15 mouse cellular contexts compared by ENCODE assay signal in the genomic region with DNA sequence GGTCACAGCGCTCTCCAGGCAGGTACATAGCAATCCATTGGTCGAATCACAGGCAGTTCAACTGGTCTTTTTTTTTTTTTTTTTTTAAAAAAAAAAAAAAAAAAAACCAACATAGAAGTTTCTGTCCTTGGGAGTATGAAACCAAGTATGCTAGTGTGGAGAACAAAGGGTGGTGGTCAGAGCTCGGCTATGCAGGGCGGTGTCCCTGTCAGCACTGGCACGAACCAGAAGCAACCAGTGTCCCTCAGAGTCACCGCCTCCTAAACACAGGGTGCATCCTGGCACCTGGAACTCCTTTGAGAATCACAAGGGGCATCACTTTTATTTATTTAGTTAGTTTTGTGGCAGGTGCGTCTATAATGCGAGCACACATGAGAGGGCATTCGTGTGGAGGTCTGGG. TPM values are rescaled to one million over a fixed set of nuclear protein-coding genes. Genes with fewer than 3 reads are reported as not detected.
DNase-seq lines count a peak whose midpoint lies in the region; ATAC-seq and TF ChIP-seq lines count a peak whose summit lies in the region.
"Had no signal": no experiment of that assay in that cellular context is flagged by ENCODE, and none has a peak within 500 bp of the region (broad histone marks: within the 10 kb centered on the region; RNA-seq: fewer than 3 reads in every experiment).

No protein-coding gene starts in this region.

- TF ChIP-seq CTCF in midbrain, postnatal 0 days (IDR thresholded peaks at IDR 0.05), result no peak

- H3K27me3 ChIP-seq in forebrain, embryonic 14.5 days (replicated peaks; ENCODE audit: control insufficient read depth, insufficient read depth, low read length), result no peaks in the 10 kb centered on the region
- H3K27me3 ChIP-seq in forebrain, embryonic 10.5 days (ENCODE audit: poor library complexity, severe bottlenecking), result peaks cover 21% of the 10 kb centered on the region
- H3K27me3 ChIP-seq in kidney, embryonic 16.5 days (ENCODE audit: insufficient read depth, low read length), result no peaks in the 10 kb centered on the region
- H3K27me3 ChIP-seq in midbrain, embryonic 11.5 days (ENCODE audit: control insufficient read depth, insufficient read depth, low read length), result no peaks in the 10 kb centered on the region
- no peaks in the 10 kb centered on the region for H3K27me3 ChIP-seq in midbrain, postnatal 0 days (ENCODE audit: insufficient read depth, low read length)
- H3K27me3 ChIP-seq: embryonic facial prominence, embryonic 12.5 days; neural tube, embryonic 12.5 days had no signal

- no peaks in the 10 kb centered on the region for H3K4me1 ChIP-seq in forebrain, embryonic 14.5 days (ENCODE audit: control insufficient read depth, insufficient read depth, low read length)
- H3K4me1 ChIP-seq in forebrain, embryonic 10.5 days, result peaks cover 30% of the 10 kb centered on the region
- H3K4me1 ChIP-seq in kidney, embryonic 16.5 days (ENCODE audit: insufficient read depth, low read length), result peaks cover 16% of the 10 kb centered on the region
- peaks cover 19% of the 10 kb centered on the region for H3K4me1 ChIP-seq in midbrain, embryonic 11.5 days (ENCODE audit: control insufficient read depth, insufficient read depth, low read length)
- no peaks in the 10 kb centered on the region for H3K4me1 ChIP-seq in midbrain, postnatal 0 days (ENCODE audit: insufficient read depth, low read length)
- H3K4me1 ChIP-seq: embryonic facial prominence, embryonic 12.5 days had no signal

- H3K4me3 ChIP-seq in forebrain, embryonic 14.5 days (ENCODE audit: low read depth, low read length), result no peak overlapping the region
- no peak overlapping the region for H3K4me3 ChIP-seq in forebrain, embryonic 10.5 days
- no peak overlapping the region for H3K4me3 ChIP-seq in kidney, embryonic 16.5 days (ENCODE audit: low read length)
- no peak overlapping the region for H3K4me3 ChIP-seq in midbrain, embryonic 11.5 days (ENCODE audit: low read depth, low read length)
- no peak overlapping the region for H3K4me3 ChIP-seq in midbrain, postnatal 0 days (ENCODE audit: low read depth, low read length)
- H3K4me3 ChIP-seq: embryonic facial prominence, embryonic 12.5 days; neural tube, embryonic 12.5 days had no signal

- ATAC-seq in forebrain, embryonic 14.5 days, result peak; percentile 48; the same call in 1 of the 2 replicates
- peak; percentile 42; the same call in 1 of the 2 replicates for ATAC-seq in kidney, embryonic 16.5 days (ENCODE audit: low FRiP score, low TSS enrichment)
- ATAC-seq in midbrain, embryonic 11.5 days (ENCODE audit: low FRiP score), result peak; percentile 12; the same call in 1 of the 2 replicates
- no peak for ATAC-seq in midbrain, postnatal 0 days (ENCODE audit: low FRiP score)
- ATAC-seq: activated CD4-positive, CD25-positive, alpha-beta regulatory T cell, adult 4 months; forebrain, embryonic 16.5 days had no signal

- no peak for DNase-seq in forebrain, embryonic 14.5 days (ENCODE audit: low spot score)
- no peak for DNase-seq in forebrain, embryonic 10.5 days (ENCODE audit: extremely low spot score, low spot score)
- DNase-seq in kidney, adult 18-20 months, result no peak
- no peak for DNase-seq in midbrain, embryonic 11.5 days (ENCODE audit: low spot score, missing footprints)
- no peak for DNase-seq in midbrain, postnatal 0 days (ENCODE audit: low spot score)
- DNase-seq in gastrocnemius, postnatal 25 days, result no peak
- DNase-seq: cerebellum, adult 9-11 months had no signal

- H3K36me3 ChIP-seq in forebrain, embryonic 14.5 days (ENCODE audit: control insufficient read depth, insufficient read depth, low read length), result no peaks in the 10 kb centered on the region
- peaks cover 16% of the 10 kb centered on the region for H3K36me3 ChIP-seq in forebrain, embryonic 10.5 days (replicated peaks)
- H3K36me3 ChIP-seq in kidney, embryonic 16.5 days (ENCODE audit: insufficient read depth, low read length), result no peaks in the 10 kb centered on the region
- no peaks in the 10 kb centered on the region for H3K36me3 ChIP-seq in midbrain, embryonic 11.5 days (ENCODE audit: control insufficient read depth, insufficient read depth, low read length)
- H3K36me3 ChIP-seq in midbrain, postnatal 0 days (ENCODE audit: insufficient read depth, low read length), result no peaks in the 10 kb centered on the region
- H3K36me3 ChIP-seq: embryonic facial prominence, embryonic 12.5 days; G1E; neural tube, embryonic 12.5 days had no signal

- H3K4me2 ChIP-seq in forebrain, embryonic 14.5 days (ENCODE audit: low read length), result no peak overlapping the region
- H3K4me2 ChIP-seq in kidney, embryonic 16.5 days (replicated peaks; ENCODE audit: low read depth, low read length), result peak overlapping the region; percentile 36; the same call in 1 of the 2 replicates
- no peak overlapping the region for H3K4me2 ChIP-seq in midbrain, embryonic 11.5 days
- no peak overlapping the region for H3K4me2 ChIP-seq in midbrain, postnatal 0 days (ENCODE audit: low read depth, low read length, poor library complexity, severe bottlenecking)
- H3K4me2 ChIP-seq: embryonic facial prominence, embryonic 12.5 days; heart, embryonic 11.5 days; neural tube, embryonic 12.5 days had no signal

- no peaks in the 10 kb centered on the region for H3K9me3 ChIP-seq in forebrain, embryonic 14.5 days (replicated peaks; ENCODE audit: control insufficient read depth, low read length)
- H3K9me3 ChIP-seq in forebrain, embryonic 10.5 days, result no peaks in the 10 kb centered on the region
- no peaks in the 10 kb centered on the region for H3K9me3 ChIP-seq in kidney, embryonic 16.5 days (ENCODE audit: low read length)
- H3K9me3 ChIP-seq in midbrain, embryonic 11.5 days (ENCODE audit: control insufficient read depth, low read length), result no peaks in the 10 kb centered on the region
- no peaks in the 10 kb centered on the region for H3K9me3 ChIP-seq in midbrain, postnatal 0 days (ENCODE audit: low read length)
- H3K9me3 ChIP-seq: embryonic facial prominence, embryonic 12.5 days; G1E; neural tube, embryonic 12.5 days had no signal

- 85% methylated on average over 9 of the region's 9 CpGs for WGBS in forebrain, embryonic 14.5 days
- 83% methylated on average over 9 of the region's 9 CpGs for WGBS in forebrain, embryonic 10.5 days
- 57% methylated on average over 9 of the region's 9 CpGs for WGBS in kidney, embryonic 16.5 days
- 80% methylated on average over 9 of the region's 9 CpGs for WGBS in midbrain, embryonic 11.5 days
- WGBS in midbrain, postnatal 0 days, result 79% methylated on average over 9 of the region's 9 CpGs

- H3K9ac ChIP-seq in forebrain, embryonic 14.5 days (ENCODE audit: low read length), result no peak overlapping the region
- H3K9ac ChIP-seq in kidney, embryonic 16.5 days (replicated peaks; ENCODE audit: low read length), result no peak overlapping the region
- no peak overlapping the region for H3K9ac ChIP-seq in midbrain, embryonic 11.5 days (ENCODE audit: low read length)
- H3K9ac ChIP-seq in midbrain, postnatal 0 days (replicated peaks; ENCODE audit: low read length, poor library complexity, severe bottlenecking), result no peak overlapping the region
- H3K9ac ChIP-seq: embryonic facial prominence, embryonic 12.5 days; neural tube, embryonic 12.5 days had no signal

- no peak overlapping the region for H3K27ac ChIP-seq in forebrain, embryonic 14.5 days (ENCODE audit: low read depth, low read length)
- no peak overlapping the region for H3K27ac ChIP-seq in forebrain, embryonic 10.5 days
- H3K27ac ChIP-seq in kidney, embryonic 16.5 days (ENCODE audit: low read length), result no peak overlapping the region
- no peak overlapping the region for H3K27ac ChIP-seq in midbrain, embryonic 11.5 days (ENCODE audit: low read depth, low read length)
- H3K27ac ChIP-seq in midbrain, postnatal 0 days (ENCODE audit: low read depth, low read length), result no peak overlapping the region
- H3K27ac ChIP-seq: embryonic facial prominence, embryonic 12.5 days; neural tube, embryonic 12.5 days had no signal

RNA-seq across cellular contexts. Expression of a gene that starts 47.1 kb away (rescaled TPM):
- polyA plus RNA-seq in forebrain, embryonic 14.5 days (2014; fragmentation: Nextera tagmentation; extraction: Ambion mirVana), result 0.17 and 0.46 TPM in 2 replicates
- 12.9 and 14.6 TPM in 2 replicates for polyA plus RNA-seq in forebrain, embryonic 10.5 days (2016; fragmentation: Nextera tagmentation; extraction: Ambion mirVana)
- 4.4 and 5.2 TPM in 2 replicates for polyA plus RNA-seq in kidney, embryonic 16.5 days (2015; fragmentation: Nextera tagmentation; extraction: Ambion mirVana)
- polyA plus RNA-seq in midbrain, embryonic 11.5 days (2014; fragmentation: Nextera tagmentation; extraction: Ambion mirVana), result 11.3 and 15.4 TPM in 2 replicates
- total RNA-seq in midbrain, postnatal 0 days (2014; rRNA removed), result 1.3 and 3.7 TPM in 2 replicates
- 0.39 and 0.43 TPM in 2 replicates for polyA plus RNA-seq in midbrain, postnatal 0 days (2015; fragmentation: Nextera tagmentation; extraction: Ambion mirVana)
- under 1 TPM; 0.56 to 0.67 TPM for total RNA-seq in gastrocnemius, postnatal 25 days (2021)
- total RNA-seq: megakaryocyte, adult 5-6 weeks had no signal
- polyA plus RNA-seq: G1E had no signal

RNA-seq across cellular contexts. Expression of a gene that starts 57.2 kb away (rescaled TPM):
- polyA plus RNA-seq in forebrain, embryonic 14.5 days (2014; fragmentation: Nextera tagmentation; extraction: Ambion mirVana), result 33.9 and 36.4 TPM in 2 replicates
- 63.0 and 67.6 TPM in 2 replicates for polyA plus RNA-seq in forebrain, embryonic 10.5 days (2016; fragmentation: Nextera tagmentation; extraction: Ambion mirVana)
- polyA plus RNA-seq in kidney, embryonic 16.5 days (2015; fragmentation: Nextera tagmentation; extraction: Ambion mirVana), result 41.7 and 45.1 TPM in 2 replicates
- 83.8 and 85.1 TPM in 2 replicates for polyA plus RNA-seq in midbrain, embryonic 11.5 days (2014; fragmentation: Nextera tagmentation; extraction: Ambion mirVana)
- total RNA-seq in midbrain, postnatal 0 days (2014; rRNA removed), result 15.8 and 23.1 TPM in 2 replicates
- 17.1 and 19.3 TPM in 2 replicates for polyA plus RNA-seq in midbrain, postnatal 0 days (2015; fragmentation: Nextera tagmentation; extraction: Ambion mirVana)
- total RNA-seq in gastrocnemius, postnatal 25 days (2021), result 100 to 1,000 TPM in 1 of 2 experiments, 10 to 100 TPM in 1; 96.4 to 114 TPM
